Mouse (Mus musculus): ENCODE results near the gene Uts2b. TPM values are rescaled to one million over a fixed set of nuclear protein-coding genes. Genes with fewer than 3 reads are reported as not detected.

Gene Uts2b
- not detected in 2 replicates for polyA plus RNA-seq (2012; ENCODE audit: low replicate concordance)

DNA sequence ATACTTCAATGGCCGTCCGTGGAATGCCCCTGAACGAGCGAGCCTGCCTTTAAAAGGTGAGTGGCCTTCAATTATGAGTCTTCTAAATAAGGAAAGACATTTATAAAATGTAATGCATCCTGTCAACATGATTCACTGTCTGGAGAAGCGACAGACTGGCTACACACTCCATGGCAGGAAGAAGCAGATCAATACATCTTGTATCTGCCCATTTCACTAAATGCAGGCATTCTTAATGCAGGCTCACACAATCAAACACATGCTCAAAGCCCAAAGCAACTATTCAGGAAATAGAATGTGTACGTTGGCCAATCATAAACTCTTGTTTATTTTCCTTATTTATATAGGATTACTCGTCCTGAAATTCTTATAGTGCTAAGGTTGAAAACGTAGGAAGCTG lies at the start of gene Uts2b:
TSS of gene Uts2b (minus strand) at position 49 of the 400 bp plus-strand sequence.

DNA sequence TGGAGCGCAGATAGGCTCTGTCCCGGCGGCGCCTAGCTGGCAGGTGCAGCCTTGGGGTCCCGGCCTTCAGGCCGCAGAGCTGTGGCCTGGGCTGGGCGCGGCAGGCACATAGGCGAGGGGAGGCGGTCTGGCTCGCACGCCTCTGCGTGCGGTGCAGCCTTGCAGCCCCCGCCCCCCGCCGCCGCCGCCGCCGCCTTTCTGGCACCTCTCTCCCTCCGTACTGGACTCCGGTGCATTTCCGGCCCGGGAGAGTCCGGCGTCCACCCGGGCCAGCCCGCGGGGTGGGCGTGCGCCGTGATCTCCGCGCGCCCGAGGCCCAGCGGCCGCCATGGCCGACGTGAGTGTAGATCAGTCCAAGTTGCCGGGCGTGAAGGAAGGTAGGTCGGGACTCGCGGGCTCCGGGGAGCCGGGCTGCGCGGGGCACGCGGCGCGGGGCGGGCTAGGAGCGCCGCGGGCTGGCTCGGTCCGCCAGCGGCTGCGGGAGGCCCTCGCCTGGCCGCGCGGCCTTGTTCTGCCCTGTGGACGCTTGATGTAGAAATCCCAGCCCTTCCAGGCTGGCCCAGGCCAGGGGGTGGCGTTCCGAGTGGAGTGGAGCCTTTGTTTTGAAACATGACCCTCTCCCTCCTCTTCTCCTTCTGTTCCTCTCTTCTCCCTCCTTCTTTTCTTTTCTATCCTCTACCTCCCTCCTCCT lies 18.9 kb upstream of the Uts2b start, which contains the start of gene Ccdc50:
TSS of gene Ccdc50 (plus strand) at position 109 of the 691 bp plus-strand sequence.

DNA sequence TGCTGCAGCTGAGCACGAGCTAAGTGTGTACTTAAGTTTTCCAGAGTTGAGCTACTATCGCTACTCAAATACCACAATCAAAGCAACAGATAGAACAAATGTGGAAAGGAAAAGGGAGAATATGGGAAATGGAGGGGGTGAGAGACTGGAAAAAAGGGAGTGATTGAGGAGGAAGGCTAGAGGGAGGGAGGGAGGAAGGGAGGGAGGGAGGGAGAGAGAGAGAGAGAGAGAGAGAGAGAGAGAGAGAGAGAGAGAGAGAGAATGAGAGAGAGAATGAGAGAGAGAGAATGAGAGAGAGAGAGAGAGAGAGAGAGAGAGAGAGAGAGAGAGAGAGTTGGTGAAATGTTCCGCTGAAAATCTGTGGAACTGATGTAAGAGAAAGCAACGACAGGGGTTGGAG lies 62.9 kb downstream of the Uts2b start, which contains the start of gene Ostn:
TSS of gene Ostn (plus strand) at position 301 of the 400 bp plus-strand sequence.

Other genes with a start within 250 kb of the Uts2b start
- gene Ostn, start 62.8 kb downstream of the Uts2b start, polyA plus RNA-seq (2012; ENCODE audit: low replicate concordance) = not detected in 2 replicates
- 3.8 and 11.8 TPM in 2 replicates for gene Ccdc50, start 18.6 kb upstream of the Uts2b start, polyA plus RNA-seq (2012; ENCODE audit: low replicate concordance)

All from leukemia stem cell, adult 10-12 weeks (primary cell).